Mouse (Mus musculus) CD4-positive, CD25-positive, alpha-beta regulatory T cell, adult 4 months (primary cell): ENCODE measurements around the gene Cpne7. TPM values are rescaled to one million over a fixed set of nuclear protein-coding genes. Genes with fewer than 3 reads are reported as not detected.

ENCODE experiments used
- polyA plus RNA-seq, 2 experiments: library from polyadenylated mRNA; unstranded; fragments of 100-300 nt; shearing (Covaris generic); gene quantifications; one replicate each; pipeline ENCODE4 v1.2.1; 2017

The Cpne7 gene
- polyA plus RNA-seq, 2 experiments from 2014 or later, result 1.0 to 2.7 TPM

Other genes with a start within 250 kb of the Cpne7 start
- 10 to 100 TPM; 79.7 to 84.1 TPM for gene Ankrd11, start 75.1 kb upstream of the Cpne7 start, polyA plus RNA-seq
- 10 to 100 TPM; 24.4 to 29.0 TPM for gene Spg7, start 54.4 kb upstream of the Cpne7 start, polyA plus RNA-seq
- 1,000 to 10,000 TPM; 2,671 to 2,712 TPM for gene Rpl13, start 15.0 kb upstream of the Cpne7 start, polyA plus RNA-seq
- under 1 TPM in 1 of 2 experiments, not detected in 1; 0.42 TPM for gene Sult5a1, start 40.9 kb downstream of the Cpne7 start, polyA plus RNA-seq
- gene Dpep1, start 68.9 kb downstream of the Cpne7 start, polyA plus RNA-seq, result not detected
- 100 to 1,000 TPM; 157 to 276 TPM for gene Chmp1a, start 95.4 kb downstream of the Cpne7 start, polyA plus RNA-seq
- not detected for gene Spata33, start 95.5 kb downstream of the Cpne7 start, polyA plus RNA-seq
- 10 to 100 TPM; 21.0 to 32.5 TPM for gene Cdk10, start 107.5 kb downstream of the Cpne7 start, polyA plus RNA-seq
- 1 to 10 TPM; 6.0 to 9.2 TPM for gene Spata2l, start 118.9 kb downstream of the Cpne7 start, polyA plus RNA-seq
- 1 to 10 TPM; 5.1 to 7.3 TPM for gene Zfp276, start 136.8 kb downstream of the Cpne7 start, polyA plus RNA-seq
- 10 to 100 TPM in 1 of 2 experiments, 1 to 10 TPM in 1; 9.1 to 10.1 TPM for gene Vps9d1, start 137.0 kb downstream of the Cpne7 start, polyA plus RNA-seq
- gene Fanca, start 201.2 kb downstream of the Cpne7 start, polyA plus RNA-seq, result 1 to 10 TPM; 5.9 to 7.9 TPM
- gene Spire2, start 215.3 kb downstream of the Cpne7 start, polyA plus RNA-seq, result not detected